Mouse (Mus musculus): ENCODE measurements around the gene Zfp747.

The Zfp747 gene

DNA sequence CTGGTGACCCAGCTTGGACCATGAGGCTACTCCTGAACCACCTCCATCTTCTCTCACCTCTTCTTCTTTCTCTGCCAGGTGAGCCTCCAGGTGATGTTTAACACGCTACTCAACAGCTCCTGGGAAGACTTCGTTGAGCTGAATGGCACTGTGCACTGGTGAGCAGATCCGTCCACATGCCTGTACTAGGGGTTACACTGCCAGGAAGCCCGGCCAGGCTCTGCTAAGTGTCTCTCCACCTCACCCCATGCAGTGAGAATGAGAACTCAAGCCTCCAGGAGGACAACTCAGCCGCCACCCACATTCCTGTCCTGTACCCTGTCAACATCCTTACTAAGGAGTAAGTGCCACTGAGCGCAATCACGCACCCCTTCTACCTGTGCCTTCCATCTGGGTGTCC is 50.9 kb downstream of the Zfp747 start:
- DNase-seq, result no peak
